Mouse (Mus musculus) cerebellum, postnatal 25 days (tissue): Measurements from ENCODE around the gene Pcx.

ENCODE experiments used
- DNase-seq, 2 experiments: peaks; one replicate each; pipeline ENCODE4 v3.0.0; 2021; ENCODE audit warnings: mixed read lengths in 2 of 2

The Pcx gene

DNA sequence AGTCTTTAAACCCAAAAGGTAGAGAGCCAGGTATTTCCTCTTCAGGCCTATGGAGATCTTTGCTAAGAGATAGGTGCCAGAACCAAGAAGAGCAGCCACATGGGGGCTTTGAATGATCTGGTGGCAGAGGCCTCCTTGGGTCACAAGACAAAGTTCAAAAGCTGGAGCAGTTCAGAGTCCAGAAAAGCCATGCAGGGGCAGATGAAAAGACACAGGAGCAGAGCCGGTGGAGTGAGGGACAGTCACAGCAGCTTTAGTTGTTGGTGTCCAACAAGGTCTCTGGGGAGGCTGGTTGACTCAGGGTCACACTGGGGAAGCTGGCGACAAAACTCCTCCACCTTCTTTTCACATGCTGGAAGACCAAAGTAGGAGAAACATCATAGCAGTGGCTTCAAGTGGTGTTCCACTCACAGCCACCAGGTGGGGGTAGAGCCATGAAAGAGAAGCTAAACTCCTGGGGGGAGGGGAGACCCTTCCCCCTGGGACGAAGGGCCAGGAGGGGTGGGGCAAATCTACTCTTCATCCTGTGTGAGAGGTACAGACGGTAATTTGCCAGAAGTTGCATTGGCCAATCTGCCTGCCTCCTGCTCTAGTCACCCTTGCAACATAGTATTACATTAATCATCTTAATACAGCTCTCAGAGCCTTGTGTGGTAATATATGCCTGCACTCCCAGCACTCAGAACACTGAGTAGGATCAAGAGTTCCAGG lies 12.9 kb upstream of the Pcx start:
- peak; percentile 86 to 89 for DNase-seq

DNA sequence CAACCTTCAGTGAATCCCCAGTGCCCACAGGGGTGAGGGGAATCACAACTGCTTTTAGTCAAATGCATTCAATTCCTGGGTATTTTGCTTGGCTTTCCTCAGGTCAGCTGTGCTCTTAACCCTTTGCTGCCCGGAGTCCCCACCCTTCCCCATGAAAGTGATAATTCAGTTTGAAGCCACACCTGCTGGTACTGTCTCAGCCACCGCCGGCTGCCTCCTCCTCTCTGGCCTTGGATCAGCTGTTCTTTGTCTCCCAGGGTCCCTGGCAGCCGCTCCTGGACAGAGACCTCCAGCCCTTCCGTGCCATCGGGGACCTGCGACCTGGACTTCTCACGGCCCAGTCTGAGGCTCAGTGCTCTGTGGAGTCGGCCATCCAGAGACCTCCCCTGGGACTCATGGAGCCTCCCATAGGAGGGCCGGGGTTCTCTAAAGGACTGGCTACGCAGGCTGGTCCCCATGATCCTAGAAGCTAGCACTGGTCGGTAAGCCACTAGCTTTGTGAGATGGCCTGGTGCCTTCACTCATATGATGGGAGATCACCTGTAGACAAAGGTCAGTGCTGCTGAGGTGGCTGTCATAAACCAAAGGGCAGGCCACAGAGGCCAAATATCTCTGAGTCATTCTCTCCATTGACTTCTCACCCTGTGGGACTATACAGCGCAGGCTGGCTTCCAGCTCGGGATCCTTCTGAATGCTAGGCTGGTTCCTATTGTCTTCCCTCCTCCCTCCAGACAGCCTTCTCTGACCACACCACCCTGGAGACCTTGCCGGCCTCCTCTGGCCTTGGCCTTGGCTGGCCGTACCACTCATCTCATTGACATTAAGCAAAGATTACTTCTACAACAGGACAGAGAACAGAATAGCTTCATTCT lies 12.0 kb upstream of the Pcx start, which contains the start of gene 2010003K11Rik:
Gene 2010003K11Rik, minus strand, starts transcription at position 522 of the 872 bp plus-strand sequence.
- peak in 1 of 2 experiments; percentile 30 for DNase-seq

DNA sequence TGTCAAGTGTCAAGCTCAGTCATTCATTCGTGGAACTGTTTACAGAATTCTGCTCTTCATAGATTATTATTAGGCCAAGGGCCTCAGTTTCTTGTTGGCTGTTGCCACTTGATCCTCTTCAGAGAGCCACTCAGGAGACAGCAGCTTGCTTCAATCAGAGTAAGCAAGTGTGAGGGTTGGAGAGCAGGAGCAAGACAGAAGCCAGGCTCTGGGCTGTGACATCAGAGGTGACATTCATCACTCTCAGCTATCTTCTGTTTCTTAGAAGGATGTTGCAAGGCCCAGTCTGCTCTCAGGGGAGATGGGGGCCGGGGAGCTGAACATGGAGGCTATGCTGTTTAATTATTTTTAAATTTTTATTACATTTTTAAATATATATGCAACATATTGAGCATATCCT lies 7.6 kb upstream of the Pcx start:
- DNase-seq, result no peak

DNA sequence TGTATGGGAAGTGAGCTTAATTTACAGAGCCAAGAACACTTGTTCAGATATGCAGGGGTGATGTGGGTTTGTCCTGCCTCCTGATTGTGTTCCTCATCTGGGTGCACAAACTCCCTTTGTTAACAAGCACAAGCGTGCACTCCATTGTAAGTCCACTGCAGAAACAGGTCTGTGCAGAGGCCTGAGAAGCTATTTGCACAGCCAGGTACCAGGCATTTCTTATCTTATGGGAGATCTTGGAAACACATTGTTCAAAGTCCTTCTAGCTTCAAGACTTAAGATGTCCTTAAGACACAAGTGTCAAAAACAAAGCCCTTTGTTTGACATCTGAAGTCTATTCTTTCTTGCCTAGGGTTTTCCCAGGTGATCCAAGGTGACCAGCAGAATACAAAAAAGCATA lies 5.4 kb upstream of the Pcx start:
- DNase-seq, result no peak

DNA sequence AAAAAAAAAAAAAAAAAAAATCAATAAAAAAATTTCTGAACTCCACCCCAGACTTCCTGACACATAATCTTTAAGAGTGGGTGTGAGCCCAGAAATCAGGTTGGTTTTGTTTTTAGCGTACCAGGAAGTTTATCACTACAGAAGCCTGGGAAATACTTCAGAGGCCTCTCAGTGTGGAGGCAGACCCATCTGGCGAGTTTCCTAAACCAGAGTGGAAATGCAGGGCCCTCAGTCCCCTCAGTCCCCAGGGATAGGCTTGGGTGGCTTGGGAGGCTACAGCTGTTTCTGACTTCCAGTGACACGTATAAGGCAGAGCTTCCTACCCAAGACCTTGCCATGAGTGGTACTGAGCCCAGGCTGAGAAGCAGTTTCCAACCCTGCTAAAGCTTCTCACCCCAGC lies 2.5 kb upstream of the Pcx start:
- DNase-seq, result peak in 1 of 2 experiments; percentile 2

DNA sequence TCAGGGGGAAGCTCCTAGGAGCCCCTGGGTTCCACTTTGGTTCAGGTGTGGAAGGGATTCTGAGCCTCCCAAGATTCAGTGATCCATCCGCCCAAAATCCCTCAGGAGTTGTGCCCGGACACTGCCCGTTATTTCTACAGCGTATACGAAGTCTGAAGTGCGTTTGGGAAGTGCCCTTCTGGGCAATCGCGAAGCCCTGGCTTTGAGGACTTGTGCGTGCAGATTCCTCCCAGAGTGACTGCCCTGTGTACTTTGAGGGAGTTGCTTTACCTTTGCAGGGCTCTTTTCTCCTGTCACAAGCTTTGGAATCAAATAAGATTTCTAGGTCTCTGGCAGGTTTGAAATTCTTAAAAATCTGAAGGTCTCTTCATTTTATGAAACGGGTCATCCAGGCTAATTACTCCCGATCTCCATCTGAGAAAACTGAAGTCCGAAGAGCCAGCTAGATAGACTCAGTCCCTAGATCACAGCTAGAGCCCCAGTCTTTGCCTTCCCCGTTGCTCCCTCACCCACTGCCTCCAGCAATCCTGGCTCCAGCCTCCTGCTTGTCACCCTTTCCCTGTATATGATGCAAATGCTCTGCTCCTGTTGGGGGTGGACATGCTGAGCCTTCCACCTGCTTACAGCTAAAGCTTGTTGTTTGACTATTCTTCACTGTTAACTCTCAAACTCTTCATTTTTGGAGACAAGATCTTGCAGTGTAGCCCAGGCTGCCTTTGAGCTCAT lies 1.0 kb downstream of the Pcx start:
- no peak for DNase-seq

DNA sequence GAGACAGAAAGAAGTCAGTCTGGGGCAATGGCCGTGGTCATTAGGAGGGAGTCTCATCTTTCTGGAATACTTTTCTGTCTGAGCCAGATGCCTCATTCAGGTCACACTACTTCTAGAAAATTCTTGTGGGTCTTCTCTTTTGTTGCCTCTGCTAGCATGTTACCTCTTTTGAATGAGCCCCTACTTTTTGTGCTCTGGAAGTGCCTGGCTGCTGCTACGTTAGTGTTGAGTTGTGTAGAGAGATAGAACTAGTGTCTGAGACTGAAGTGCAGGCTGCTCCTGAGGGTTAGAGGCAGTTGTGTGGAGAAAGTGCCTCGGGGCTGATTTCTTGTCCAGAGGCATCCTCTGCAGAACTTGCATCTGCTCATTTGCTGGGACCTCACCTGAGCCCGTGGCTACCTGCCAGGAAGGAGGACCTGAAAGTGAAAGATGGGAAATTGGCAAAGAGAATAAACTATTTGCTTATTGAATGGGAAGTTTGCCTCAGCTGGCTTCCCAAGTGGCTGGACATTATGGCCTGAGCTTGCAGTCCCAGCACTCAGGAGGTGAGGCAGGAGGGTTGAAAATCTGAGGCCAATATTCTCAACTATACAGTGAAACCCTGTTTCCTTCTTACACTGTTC lies 3.1 kb downstream of the Pcx start:
- no peak for DNase-seq

DNA sequence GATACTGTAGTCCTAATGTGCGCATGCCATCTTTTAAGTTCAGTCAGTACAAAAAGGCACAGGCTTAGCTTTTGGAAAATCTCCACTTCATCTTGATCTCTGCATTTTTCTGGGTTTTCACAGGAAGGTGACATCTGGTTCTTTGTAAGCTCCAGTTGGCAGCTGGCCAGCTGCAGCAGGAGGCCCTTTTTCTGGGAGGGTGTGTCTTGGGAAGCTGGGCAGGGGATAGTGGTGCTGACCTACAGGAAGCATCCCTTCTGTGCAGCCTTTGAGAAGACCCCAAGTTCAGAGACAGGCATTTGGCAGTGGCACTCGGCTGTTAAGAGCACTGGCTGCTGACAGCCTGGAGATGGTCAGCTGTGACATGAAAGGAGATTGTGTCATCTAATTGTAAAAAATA lies 5.5 kb downstream of the Pcx start:
- peak; percentile 32 to 42 for DNase-seq

DNA sequence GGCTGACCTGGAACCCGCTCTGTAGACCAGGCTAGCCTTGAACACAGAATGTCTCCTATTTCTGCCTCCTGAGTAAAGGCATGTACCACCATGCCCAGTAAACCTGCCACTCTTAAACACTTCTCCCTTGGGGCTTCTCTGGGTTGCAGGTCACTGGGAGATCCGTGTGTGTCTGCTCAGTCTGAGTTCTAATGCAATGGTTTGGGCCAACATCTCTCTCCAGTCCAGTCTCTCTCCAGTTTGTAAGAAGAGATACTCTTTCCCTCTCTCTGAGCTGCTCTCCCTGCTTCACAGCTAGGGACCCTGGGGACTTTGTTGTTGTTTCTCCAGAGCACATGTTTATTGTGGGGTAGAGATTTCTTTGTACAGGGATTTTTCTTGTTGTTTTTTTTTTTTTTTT lies 6.0 kb downstream of the Pcx start:
- no peak for DNase-seq

DNA sequence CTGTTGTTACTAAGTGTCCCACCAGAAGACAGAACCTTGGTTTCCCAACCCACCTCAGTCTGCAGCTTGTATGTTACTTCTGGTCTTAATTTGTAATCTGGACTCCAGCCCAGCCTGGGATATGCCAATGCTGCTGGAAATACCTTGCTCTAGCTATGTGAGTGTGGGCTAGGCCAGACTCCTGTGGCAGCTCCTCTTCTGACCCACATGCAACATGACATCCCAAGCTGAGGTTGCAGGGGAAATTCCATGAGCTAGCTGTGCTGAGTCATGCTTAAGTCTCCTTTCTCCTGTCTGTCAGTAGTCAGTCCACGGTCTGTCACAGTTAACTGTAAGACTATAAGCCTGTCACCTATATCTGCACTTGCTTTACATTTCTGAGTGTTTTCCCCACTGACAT lies 7.2 kb downstream of the Pcx start:
- DNase-seq, result no peak

DNA sequence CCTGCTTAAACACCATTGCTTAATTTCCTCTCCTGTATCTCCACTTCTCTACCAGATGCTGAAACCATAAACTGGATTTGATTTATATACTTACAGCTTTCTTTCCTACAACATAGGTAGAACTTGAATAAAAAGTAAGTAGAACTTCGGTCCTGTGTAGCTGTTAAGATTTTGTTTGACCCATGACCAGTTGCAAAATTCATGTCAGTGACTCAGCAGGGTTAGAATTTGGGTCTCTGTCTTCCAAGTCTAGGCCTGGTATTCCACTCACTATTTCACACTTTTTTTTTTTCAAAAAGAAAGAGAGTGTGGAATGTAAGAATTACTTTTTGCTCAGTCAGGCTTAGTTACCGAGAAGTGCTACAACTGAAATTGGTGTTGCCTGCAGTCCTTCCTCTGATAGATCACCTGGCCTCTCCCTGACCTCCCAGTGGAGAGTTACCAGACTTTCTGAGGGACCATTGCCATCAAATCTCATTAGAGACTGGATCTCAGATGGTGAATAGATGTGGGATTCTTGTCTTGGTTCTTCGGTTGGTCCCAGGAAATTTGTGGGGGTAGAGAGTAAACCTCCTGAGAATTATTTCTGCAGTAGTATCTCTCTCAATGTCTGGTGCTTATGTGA lies 11.3 kb downstream of the Pcx start:
- peak in 1 of 2 experiments; percentile 0 for DNase-seq

DNA sequence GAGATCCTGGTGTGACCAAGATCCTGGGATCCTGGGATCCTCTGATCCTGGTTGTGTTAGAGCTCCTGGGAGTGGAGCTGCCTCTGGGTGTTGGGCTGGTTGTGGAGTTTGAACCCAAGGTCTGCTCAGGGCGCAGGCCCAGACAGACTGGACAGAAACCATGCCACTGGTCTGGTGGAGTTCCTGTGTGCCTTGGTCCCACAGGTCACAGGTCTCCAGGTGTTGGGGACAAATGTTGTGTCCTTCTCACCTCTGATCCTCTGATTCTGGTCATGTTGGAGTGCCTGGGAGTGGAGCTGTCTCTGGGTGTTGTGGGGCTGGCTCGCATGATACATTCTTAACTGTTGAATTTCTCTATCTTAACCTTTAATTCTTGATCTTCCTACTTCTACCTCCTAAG lies 24.4 kb downstream of the Pcx start:
- no peak for DNase-seq

DNA sequence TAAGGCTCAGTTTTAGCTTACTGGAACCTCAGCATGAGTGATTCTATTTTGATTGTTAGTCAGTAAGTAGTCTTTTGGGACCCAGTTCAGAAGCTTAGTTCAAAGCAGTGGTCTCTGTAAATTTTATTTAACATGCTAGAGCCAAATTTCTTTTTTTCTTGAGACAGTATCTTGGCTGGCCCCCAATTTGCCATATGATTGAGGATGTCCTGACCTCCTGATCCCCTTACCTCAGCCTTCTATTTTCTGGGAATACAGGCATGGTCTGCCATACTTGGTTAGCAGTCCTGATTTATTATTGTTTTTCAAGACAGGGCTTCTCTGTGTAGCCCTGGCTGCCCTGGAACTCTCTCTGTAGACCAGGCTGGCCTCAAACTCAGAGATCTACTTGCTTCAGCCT lies 25.6 kb downstream of the Pcx start:
- DNase-seq, result no peak

DNA sequence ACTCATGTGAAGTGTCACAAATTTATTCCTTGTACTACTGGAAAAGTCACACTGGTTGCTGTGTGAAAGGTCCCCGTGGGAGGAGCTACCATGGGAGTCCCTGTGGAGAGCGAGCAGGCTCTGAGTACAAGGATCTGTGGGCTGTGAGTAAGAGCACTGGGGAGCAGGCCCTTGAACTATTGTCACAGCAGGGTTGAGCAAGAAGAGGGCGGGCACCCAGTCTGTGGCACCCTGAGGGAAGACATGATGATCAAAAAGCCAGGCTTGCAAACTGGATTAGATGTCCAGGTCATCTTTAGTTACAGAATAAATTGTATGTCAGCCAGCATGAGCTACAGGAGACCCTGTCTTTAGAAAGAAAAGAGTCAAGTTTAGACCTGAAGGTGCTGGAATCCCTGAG lies 26.3 kb downstream of the Pcx start:
- no peak for DNase-seq

DNA sequence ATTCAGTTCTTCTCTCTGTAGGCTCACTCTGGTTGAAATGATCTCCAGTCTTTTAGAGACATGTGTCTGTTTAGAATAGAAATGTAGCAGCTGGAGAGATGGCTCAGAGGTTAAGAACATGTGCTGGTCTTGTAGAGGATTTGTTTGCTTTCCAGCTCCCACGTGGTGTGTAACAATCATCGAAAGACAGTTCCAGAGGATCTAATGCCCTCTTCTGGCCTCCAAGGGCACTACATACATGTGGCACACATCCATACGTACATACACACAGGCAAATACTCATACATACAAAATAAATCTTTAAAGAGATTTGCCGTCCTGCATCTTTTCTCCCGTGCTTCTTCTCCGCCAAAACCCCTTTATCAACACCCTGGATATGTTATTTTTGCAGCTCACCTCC lies 30.0 kb downstream of the Pcx start:
- DNase-seq, result no peak

DNA sequence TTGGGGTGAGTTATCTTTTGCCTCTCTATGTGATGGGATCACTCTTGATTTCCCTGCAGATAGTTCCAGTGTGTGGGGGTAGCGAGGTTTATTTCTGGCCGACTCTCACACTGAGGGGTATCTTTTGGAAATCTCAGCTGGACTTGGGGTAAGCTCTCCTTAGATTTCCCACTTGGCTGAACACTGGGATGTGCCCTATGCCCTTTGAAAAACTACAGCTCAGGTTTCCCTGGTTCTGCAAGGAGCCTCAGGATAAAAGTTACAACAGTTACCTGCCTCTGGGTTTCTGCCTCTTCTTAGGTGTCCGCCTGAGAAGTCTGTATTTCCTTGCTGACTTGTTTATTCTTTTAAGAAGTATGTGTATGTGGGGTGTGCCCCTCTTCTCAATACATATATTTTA lies 30.7 kb downstream of the Pcx start:
- DNase-seq, result no peak

DNA sequence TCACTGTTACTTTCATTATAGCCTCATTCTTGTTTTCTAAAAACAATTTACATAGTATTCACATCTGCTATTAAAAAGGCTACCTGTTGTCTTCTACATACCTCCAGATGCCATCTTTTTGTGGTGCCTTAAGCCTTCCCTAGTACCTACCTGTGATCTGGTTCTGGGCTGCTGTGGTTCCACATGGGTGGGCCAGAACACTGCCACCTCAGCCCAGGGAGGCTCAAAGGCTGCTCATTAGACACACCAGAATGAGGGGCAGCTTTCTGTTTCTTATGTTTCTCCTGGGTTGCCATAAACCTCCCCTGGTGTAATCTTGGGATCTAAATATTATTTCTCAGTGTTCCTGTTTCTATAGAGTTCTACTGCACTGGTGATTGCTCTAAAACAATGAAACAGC lies 31.8 kb downstream of the Pcx start:
- DNase-seq, result no peak

DNA sequence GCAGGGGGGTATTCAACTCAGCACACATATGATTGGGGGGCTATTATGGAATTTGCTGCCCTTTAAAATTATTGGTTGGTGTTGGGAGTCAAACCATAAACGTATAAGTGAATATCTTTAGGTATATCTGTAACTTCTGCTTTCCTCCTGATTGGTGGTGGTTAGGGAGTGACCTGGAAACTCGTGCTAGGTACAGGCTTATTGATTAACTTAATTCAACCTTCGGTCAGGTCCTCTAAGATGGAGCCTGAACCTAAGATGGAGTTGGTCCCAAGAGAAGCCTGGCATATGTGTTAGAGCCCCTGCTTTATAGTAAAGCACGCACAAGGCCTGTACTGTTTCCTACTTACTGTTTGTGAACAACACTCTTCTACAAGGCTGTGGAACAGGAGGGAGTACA lies 34.8 kb downstream of the Pcx start:
- DNase-seq, result no peak

DNA sequence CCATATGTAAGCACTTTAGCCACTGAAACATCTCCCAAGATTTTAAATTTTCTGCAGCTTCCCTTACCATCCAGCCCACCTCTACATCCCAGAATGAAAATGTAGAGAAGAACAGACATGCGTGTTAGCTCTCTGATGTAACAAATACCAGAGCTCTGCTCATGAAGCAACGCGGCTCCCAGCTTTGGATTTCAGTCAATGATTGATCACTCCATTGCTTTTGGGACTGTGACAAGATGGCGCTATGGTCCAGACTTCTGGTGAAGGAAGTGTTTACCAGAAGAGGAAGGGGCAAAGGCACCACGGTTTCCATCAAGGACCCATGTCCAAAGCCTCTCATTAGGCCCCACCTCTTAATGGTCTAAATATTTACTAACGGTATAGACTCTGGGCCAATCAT lies 35.6 kb downstream of the Pcx start:
- no peak for DNase-seq

DNA sequence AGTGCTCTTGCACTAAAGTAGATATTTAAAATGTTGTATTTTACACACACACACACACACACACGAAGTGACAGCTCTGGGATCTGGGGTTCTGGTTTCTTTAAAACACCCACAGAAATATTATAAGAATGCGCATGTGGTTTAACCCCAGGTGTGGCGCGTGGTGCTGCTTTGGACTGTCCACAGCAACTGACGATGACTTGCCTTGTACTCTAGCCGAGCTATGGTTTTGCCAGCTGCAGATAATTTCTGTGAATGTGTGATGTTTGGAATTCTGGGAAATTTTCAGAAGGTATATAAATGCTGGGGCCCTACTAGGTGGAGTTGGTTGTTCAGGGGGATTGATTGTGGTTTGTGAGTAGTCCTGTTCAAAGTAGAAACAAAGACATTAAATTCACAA lies 37.5 kb downstream of the Pcx start:
- DNase-seq, result no peak

DNA sequence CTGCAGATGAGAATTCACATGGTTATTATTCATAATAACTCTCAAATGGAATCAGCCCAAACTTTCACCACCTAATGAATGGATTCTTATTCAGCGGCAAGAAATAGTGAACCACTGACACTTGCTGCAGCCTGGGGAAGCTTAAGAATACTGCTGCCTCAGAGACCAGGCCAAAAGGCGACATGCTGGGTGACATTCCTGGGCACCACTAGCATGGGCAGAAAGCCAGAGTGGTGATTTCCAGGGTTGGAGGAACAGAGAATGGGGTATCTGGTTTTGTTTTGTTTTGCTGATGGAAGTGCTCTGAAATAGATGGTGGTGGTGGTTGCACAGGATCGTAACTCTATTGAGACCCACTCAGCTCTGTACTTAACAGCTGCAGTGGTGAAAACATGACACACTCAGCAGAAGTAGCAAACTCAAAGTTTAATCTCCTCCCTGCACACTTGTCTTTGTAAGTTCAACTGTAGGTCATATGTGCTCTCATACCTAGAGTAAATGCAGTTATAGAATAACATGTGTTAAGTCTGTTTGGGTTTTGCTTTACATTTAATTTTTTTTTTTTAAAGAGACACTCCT lies 38.1 kb downstream of the Pcx start:
- peak; percentile 79 to 86 for DNase-seq

DNA sequence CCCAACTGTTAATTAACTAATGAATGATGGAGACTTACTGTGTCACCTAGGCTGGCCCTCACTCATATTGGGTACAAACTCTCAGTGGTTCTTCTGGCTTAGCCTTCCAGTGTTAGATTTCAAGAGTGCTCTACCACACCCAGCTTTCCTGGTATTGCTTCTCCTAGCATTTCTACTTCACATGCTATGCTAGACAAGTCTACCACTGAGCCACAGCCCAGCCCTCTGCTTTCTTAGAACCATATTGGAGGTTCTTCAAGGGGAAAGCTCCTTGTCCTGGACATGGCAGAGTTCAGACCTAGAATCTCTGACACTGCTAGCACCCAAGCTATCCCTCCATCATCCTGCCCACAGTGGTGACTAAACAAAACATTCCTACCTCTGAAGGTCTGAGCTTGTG lies 44.0 kb downstream of the Pcx start:
- DNase-seq, result no peak
